In genomic region chr12:98406076-98406475, GRCm38 (mm10) we compare ENCODE assay signal across 23 mouse cellular contexts.
DNase-seq lines count a peak whose midpoint lies in the region; ATAC-seq and TF ChIP-seq lines count a peak whose summit lies in the region.
"Had no signal": no experiment of that assay in that cellular context is flagged by ENCODE, and none has a peak within 500 bp of the region (broad histone marks: within the 10 kb centered on the region; RNA-seq: fewer than 3 reads in every experiment).

No protein-coding gene starts in this region.

- no peaks in the 10 kb centered on the region for H3K27me3 ChIP-seq in hindbrain, embryonic 10.5 days (ENCODE audit: insufficient read depth, poor library complexity, severe bottlenecking)
- no peaks in the 10 kb centered on the region for H3K27me3 ChIP-seq in hindbrain, postnatal 0 days (ENCODE audit: insufficient read depth, low read length)
- H3K27me3 ChIP-seq in limb, embryonic 11.5 days (ENCODE audit: control insufficient read depth, insufficient read depth, low read length) = no peaks in the 10 kb centered on the region
- H3K27me3 ChIP-seq in limb, embryonic 10.5 days (ENCODE audit: low read depth, poor library complexity, severe bottlenecking) = no peaks in the 10 kb centered on the region
- H3K27me3 ChIP-seq in embryonic facial prominence, embryonic 11.5 days (ENCODE audit: control insufficient read depth, insufficient read depth, low read length) = no peaks in the 10 kb centered on the region
- no peaks in the 10 kb centered on the region for H3K27me3 ChIP-seq in forebrain, embryonic 15.5 days
- H3K27me3 ChIP-seq: embryonic facial prominence, embryonic 13.5 days; limb, embryonic 15.5 days had no signal

- no peaks in the 10 kb centered on the region for H3K9me3 ChIP-seq in hindbrain, embryonic 10.5 days
- H3K9me3 ChIP-seq in hindbrain, postnatal 0 days (ENCODE audit: low read length) = no peaks in the 10 kb centered on the region
- no peaks in the 10 kb centered on the region for H3K9me3 ChIP-seq in limb, embryonic 11.5 days (ENCODE audit: control insufficient read depth, low read length)
- no peaks in the 10 kb centered on the region for H3K9me3 ChIP-seq in limb, embryonic 10.5 days (replicated peaks)
- H3K9me3 ChIP-seq in embryonic facial prominence, embryonic 11.5 days (replicated peaks; ENCODE audit: control insufficient read depth, low read length) = no peaks in the 10 kb centered on the region
- H3K9me3 ChIP-seq in forebrain, embryonic 15.5 days = no peaks in the 10 kb centered on the region
- H3K9me3 ChIP-seq: embryonic facial prominence, embryonic 13.5 days; heart, embryonic 10.5 days; limb, embryonic 15.5 days had no signal

- H3K4me2 ChIP-seq in hindbrain, postnatal 0 days (ENCODE audit: low read depth, low read length) = no peak overlapping the region
- no peak overlapping the region for H3K4me2 ChIP-seq in limb, embryonic 11.5 days (ENCODE audit: low read depth, severe bottlenecking)
- no peak overlapping the region for H3K4me2 ChIP-seq in embryonic facial prominence, embryonic 11.5 days (ENCODE audit: low read depth, low read length)
- no peak overlapping the region for H3K4me2 ChIP-seq in forebrain, embryonic 15.5 days (replicated peaks)
- H3K4me2 ChIP-seq: embryonic facial prominence, embryonic 13.5 days; limb, embryonic 15.5 days; lung, embryonic 14.5 days had no signal

- no peaks in the 10 kb centered on the region for H3K36me3 ChIP-seq in hindbrain, embryonic 10.5 days
- H3K36me3 ChIP-seq in hindbrain, postnatal 0 days (ENCODE audit: insufficient read depth, low read length) = no peaks in the 10 kb centered on the region
- H3K36me3 ChIP-seq in limb, embryonic 11.5 days (ENCODE audit: control insufficient read depth, insufficient read depth, low read length) = no peaks in the 10 kb centered on the region
- H3K36me3 ChIP-seq in limb, embryonic 10.5 days = no peaks in the 10 kb centered on the region
- no peaks in the 10 kb centered on the region for H3K36me3 ChIP-seq in embryonic facial prominence, embryonic 11.5 days (replicated peaks; ENCODE audit: control insufficient read depth, insufficient read depth, low read depth, low read length)
- no peaks in the 10 kb centered on the region for H3K36me3 ChIP-seq in forebrain, embryonic 15.5 days
- H3K36me3 ChIP-seq: embryonic facial prominence, embryonic 13.5 days; heart, embryonic 10.5 days; limb, embryonic 15.5 days had no signal

- H3K27ac ChIP-seq in hindbrain, embryonic 10.5 days = peak overlapping the region; percentile 12; the same call in 1 of the 2 replicates
- H3K27ac ChIP-seq in hindbrain, postnatal 0 days = no peak overlapping the region
- no peak overlapping the region for H3K27ac ChIP-seq in limb, embryonic 11.5 days (replicated peaks; ENCODE audit: low read depth, low read length)
- no peak overlapping the region for H3K27ac ChIP-seq in limb, embryonic 10.5 days
- H3K27ac ChIP-seq in embryonic facial prominence, embryonic 11.5 days (replicated peaks; ENCODE audit: low read depth, low read length) = no peak overlapping the region
- no peak overlapping the region for H3K27ac ChIP-seq in forebrain, embryonic 15.5 days (replicated peaks)
- H3K27ac ChIP-seq: embryonic facial prominence, embryonic 13.5 days; heart, embryonic 10.5 days; limb, embryonic 15.5 days; liver, embryonic 14.5 days; stomach, postnatal 0 days had no signal

- H3K4me1 ChIP-seq in hindbrain, embryonic 10.5 days (replicated peaks) = peaks cover 36% of the 10 kb centered on the region
- H3K4me1 ChIP-seq in hindbrain, postnatal 0 days (ENCODE audit: insufficient read depth, low read length) = no peaks in the 10 kb centered on the region
- H3K4me1 ChIP-seq in limb, embryonic 11.5 days (ENCODE audit: control insufficient read depth, insufficient read depth, low read length) = no peaks in the 10 kb centered on the region; the same call in 1 of the 2 replicates
- peaks cover 19% of the 10 kb centered on the region for H3K4me1 ChIP-seq in limb, embryonic 10.5 days
- H3K4me1 ChIP-seq in embryonic facial prominence, embryonic 11.5 days (ENCODE audit: control insufficient read depth, insufficient read depth, low read length) = no peaks in the 10 kb centered on the region
- no peaks in the 10 kb centered on the region for H3K4me1 ChIP-seq in forebrain, embryonic 15.5 days
- H3K4me1 ChIP-seq: embryonic facial prominence, embryonic 13.5 days; heart, embryonic 10.5 days; limb, embryonic 15.5 days had no signal

- 5% methylated on average over 4 of the region's 4 CpGs for WGBS in hindbrain, embryonic 10.5 days
- 27% methylated on average over 4 of the region's 4 CpGs for WGBS in hindbrain, postnatal 0 days
- WGBS in limb, embryonic 11.5 days = 5% methylated on average over 4 of the region's 4 CpGs
- WGBS in limb, embryonic 10.5 days = 7% methylated on average over 4 of the region's 4 CpGs
- WGBS in embryonic facial prominence, embryonic 11.5 days = 7% methylated on average over 4 of the region's 4 CpGs
- 28% methylated on average over 4 of the region's 4 CpGs for WGBS in forebrain, embryonic 15.5 days

- no peak for ATAC-seq in hindbrain, postnatal 0 days
- ATAC-seq in limb, embryonic 11.5 days (ENCODE audit: insufficient number of reproducible peaks, low FRiP score, low TSS enrichment, low read depth) = no peak
- peak; percentile 76; the same call in 1 of the 2 replicates for ATAC-seq in embryonic facial prominence, embryonic 11.5 days (replicated peaks; ENCODE audit: insufficient number of reproducible peaks, low FRiP score, low TSS enrichment, low read depth)
- ATAC-seq in cerebellum, adult (ENCODE audit: insufficient number of reproducible peaks, low FRiP score, low TSS enrichment) = no peak
- no peak for ATAC-seq in forebrain, embryonic 15.5 days (replicated peaks)
- ATAC-seq: activated CD4-positive, CD25-positive, alpha-beta regulatory T cell, adult 4 months; forebrain, embryonic 14.5 days had no signal

- peak; percentile 7 for DNase-seq in hindbrain, embryonic 10.5 days (ENCODE audit: low spot score)
- DNase-seq in hindbrain, postnatal 0 days (ENCODE audit: low spot score) = no peak
- DNase-seq in limb, embryonic 11.5 days (ENCODE audit: low spot score) = peak; percentile 26
- no peak for DNase-seq in limb, embryonic 10.5 days (ENCODE audit: low spot score)
- peak; percentile 82 for DNase-seq in embryo, embryonic 10 days (ENCODE audit: low spot score)
- peak; percentile 29 for DNase-seq in embryonic facial prominence, embryonic 11.5 days (ENCODE audit: low spot score)
- DNase-seq: adrenal gland, adult 8-10 months; cerebellum, adult 18-20 months; cerebellum, postnatal 25 days; heart, postnatal 4 days; kidney, adult 2 months; layer of hippocampus, adult 9-11 months; lung, embryonic 14.5 days; lung, postnatal 36 days had no signal

- H3K9ac ChIP-seq in hindbrain, postnatal 0 days (replicated peaks; ENCODE audit: low read length) = no peak overlapping the region
- H3K9ac ChIP-seq in limb, embryonic 11.5 days (ENCODE audit: low read length) = no peak overlapping the region
- no peak overlapping the region for H3K9ac ChIP-seq in embryonic facial prominence, embryonic 11.5 days (replicated peaks; ENCODE audit: low read length)
- H3K9ac ChIP-seq in forebrain, embryonic 15.5 days (replicated peaks) = no peak overlapping the region
- H3K9ac ChIP-seq: embryonic facial prominence, embryonic 13.5 days; limb, embryonic 15.5 days; liver, embryonic 14.5 days; lung, embryonic 14.5 days had no signal

- H3K4me3 ChIP-seq in hindbrain, embryonic 10.5 days = no peak overlapping the region
- no peak overlapping the region for H3K4me3 ChIP-seq in hindbrain, postnatal 0 days (ENCODE audit: low read length)
- H3K4me3 ChIP-seq in limb, embryonic 11.5 days (ENCODE audit: low read depth, low read length) = no peak overlapping the region
- H3K4me3 ChIP-seq in limb, embryonic 10.5 days = no peak overlapping the region
- H3K4me3 ChIP-seq in embryonic facial prominence, embryonic 11.5 days (ENCODE audit: low read depth, low read length) = no peak overlapping the region
- H3K4me3 ChIP-seq in forebrain, embryonic 15.5 days = no peak overlapping the region
- H3K4me3 ChIP-seq: embryonic facial prominence, embryonic 13.5 days; heart, embryonic 10.5 days; limb, embryonic 15.5 days had no signal

- TF ChIP-seq CTCF in hindbrain, postnatal 0 days (IDR thresholded peaks at IDR 0.05; ENCODE audit: low read depth) = no peak

Comparison
In these comparisons a context has a peak if more than half of its experiments do, and no peak if none do; other contexts are left out.
1. DNase-seq: peak in hindbrain, embryonic 10.5 days (single experiment), limb, embryonic 11.5 days (single experiment), embryo, embryonic 10 days (single experiment) and embryonic facial prominence, embryonic 11.5 days (single experiment); none in hindbrain, postnatal 0 days (single experiment) and limb, embryonic 10.5 days (single experiment).